Mouse (Mus musculus): ENCODE measurements at regions not wholly inside any gene's neighbourhood (a gene's known extent, or its start where the extent isn't known, plus 50 kb on each side); places are given as distances from the start of the nearest gene placed in this dataset.

DNA sequence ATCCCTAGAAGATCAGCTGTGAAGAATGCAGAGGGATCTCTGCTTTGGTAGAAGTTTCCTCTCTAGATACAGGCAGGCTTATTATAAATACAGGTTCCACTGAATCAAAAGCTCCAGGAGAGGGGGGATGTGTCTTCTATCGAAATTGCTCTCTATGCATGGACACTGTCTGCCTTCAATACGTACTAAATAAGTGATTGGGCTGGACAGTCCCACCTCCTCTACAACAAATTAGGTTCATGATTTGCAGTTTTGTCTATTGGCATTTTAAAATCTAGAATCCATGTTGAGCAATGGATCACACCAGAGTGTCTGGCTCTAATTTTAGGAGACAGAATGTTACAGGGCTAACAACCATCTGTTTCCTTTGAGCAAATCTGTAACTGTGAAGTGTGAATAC is 429.9 kb downstream of the Hs3st1 start:
- Histone ChIP-seq H3K36me3 (ENCODE audit: control insufficient read depth, insufficient read depth, low read length) (no peaks in the 10 kb centered on the region), H3K27ac (replicated peaks; ENCODE audit: low read depth, low read length) (no peak overlapping the region), H3K9me3 (ENCODE audit: control insufficient read depth, low read length) (no peaks in the 10 kb centered on the region), H3K27me3 (ENCODE audit: control insufficient read depth, insufficient read depth, low read length) (no peaks in the 10 kb centered on the region), H3K4me1 (ENCODE audit: control insufficient read depth, insufficient read depth, low read length) (no peaks in the 10 kb centered on the region), H3K4me3 (ENCODE audit: low read depth, low read length) (no peak overlapping the region), H3K4me2 (ENCODE audit: low read depth, severe bottlenecking) (no peak overlapping the region), H3K9ac (ENCODE audit: low read length) (no peak overlapping the region)
- ATAC-seq (ENCODE audit: insufficient number of reproducible peaks, low FRiP score, low TSS enrichment, low read depth) (no peak), DNase-seq (ENCODE audit: low spot score) (no peak)
- 86% methylated on average over 2 of the region's 2 CpGs for WGBS

DNA sequence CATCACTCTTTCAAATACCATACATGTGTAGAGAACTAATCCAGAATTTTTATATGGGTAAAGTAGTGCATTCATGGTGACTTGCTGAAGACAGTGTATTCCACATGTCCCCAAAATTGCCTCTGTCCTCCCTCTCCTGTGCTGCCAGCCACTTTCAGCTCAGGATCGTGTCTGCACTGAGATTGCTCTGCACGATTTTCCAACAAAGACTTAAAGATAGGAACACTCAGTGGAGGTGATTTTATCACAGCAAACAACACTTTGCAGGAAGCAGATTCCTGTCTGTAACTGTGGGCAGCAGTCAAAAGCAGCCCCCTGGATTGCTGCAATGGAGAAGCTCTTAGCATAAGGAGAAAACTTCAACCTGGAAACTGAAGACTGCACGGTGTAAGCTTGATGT is 438.8 kb downstream of the Hs3st1 start:
- Histone ChIP-seq H3K4me3 (ENCODE audit: low read depth, low read length) (no peak overlapping the region), H3K27me3 (ENCODE audit: control insufficient read depth, insufficient read depth, low read length) (no peaks in the 10 kb centered on the region), H3K4me2 (ENCODE audit: low read depth, severe bottlenecking) (no peak overlapping the region), H3K27ac (replicated peaks; ENCODE audit: low read depth, low read length) (no peak overlapping the region), H3K9ac (ENCODE audit: low read length) (no peak overlapping the region), H3K9me3 (ENCODE audit: control insufficient read depth, low read length) (no peaks in the 10 kb centered on the region), H3K4me1 (ENCODE audit: control insufficient read depth, insufficient read depth, low read length) (no peaks in the 10 kb centered on the region), H3K36me3 (ENCODE audit: control insufficient read depth, insufficient read depth, low read length) (no peaks in the 10 kb centered on the region)
- no peak for ATAC-seq (ENCODE audit: insufficient number of reproducible peaks, low FRiP score, low TSS enrichment, low read depth)
- 73% methylated on average over 3 of the region's 3 CpGs for WGBS
- no peak for DNase-seq (ENCODE audit: low spot score)

DNA sequence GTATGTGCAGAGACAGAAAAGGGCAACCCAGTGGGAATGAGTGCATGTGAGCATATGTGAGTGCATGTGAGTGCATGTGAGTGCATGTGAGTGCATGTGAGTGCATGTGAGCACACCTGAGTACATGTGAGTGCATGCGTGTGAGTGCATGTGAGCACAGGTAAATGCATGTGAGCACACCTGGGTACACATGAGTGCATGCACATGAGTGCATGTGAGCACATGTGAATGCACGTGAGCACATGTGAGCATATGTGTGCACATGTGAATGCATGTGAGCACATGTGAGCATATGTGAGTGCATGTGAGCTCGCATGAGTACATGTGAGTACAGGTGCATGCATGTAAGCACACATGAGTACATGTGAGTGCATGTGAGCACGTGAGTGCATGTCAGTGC is 434.6 kb upstream of the Clnk start:
- Histone ChIP-seq H3K9me3 (ENCODE audit: control insufficient read depth, low read length) (no peaks in the 10 kb centered on the region), H3K4me2 (ENCODE audit: low read depth, severe bottlenecking) (no peak overlapping the region), H3K27me3 (ENCODE audit: control insufficient read depth, insufficient read depth, low read length) (no peaks in the 10 kb centered on the region), H3K27ac (replicated peaks; ENCODE audit: low read depth, low read length) (no peak overlapping the region), H3K36me3 (ENCODE audit: control insufficient read depth, insufficient read depth, low read length) (no peaks in the 10 kb centered on the region), H3K4me1 (ENCODE audit: control insufficient read depth, insufficient read depth, low read length) (no peaks in the 10 kb centered on the region), H3K9ac (ENCODE audit: low read length) (no peak overlapping the region), H3K4me3 (ENCODE audit: low read depth, low read length) (no peak overlapping the region)
- 87% methylated on average over 4 of the region's 4 CpGs for WGBS
- DNase-seq (ENCODE audit: low spot score), result no peak
- ATAC-seq (ENCODE audit: insufficient number of reproducible peaks, low FRiP score, low TSS enrichment, low read depth), result no peak

DNA sequence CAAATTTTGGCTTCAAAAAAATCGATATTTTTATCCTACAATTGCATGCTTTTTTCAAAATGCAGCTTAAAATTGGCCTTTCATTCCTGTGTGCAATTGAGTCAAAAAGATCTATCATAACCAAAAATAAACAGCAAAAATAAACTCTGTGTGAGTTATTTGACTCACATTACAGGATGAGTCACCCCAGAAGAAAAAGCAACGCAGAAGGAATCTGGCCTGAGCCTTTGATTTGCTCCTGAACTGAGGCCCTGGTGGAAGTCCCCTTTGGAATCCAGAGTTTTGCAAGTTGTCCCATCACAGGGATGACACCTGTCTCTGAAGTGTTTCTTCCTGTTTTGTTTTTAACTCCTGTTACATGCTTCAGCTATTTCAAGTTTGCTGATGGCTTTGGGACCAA is 429.2 kb upstream of the Clnk start:
- Histone ChIP-seq H3K4me3 (ENCODE audit: low read depth, low read length) (no peak overlapping the region), H3K27ac (replicated peaks; ENCODE audit: low read depth, low read length) (no peak overlapping the region), H3K9me3 (ENCODE audit: control insufficient read depth, low read length) (no peaks in the 10 kb centered on the region), H3K9ac (ENCODE audit: low read length) (no peak overlapping the region), H3K4me1 (ENCODE audit: control insufficient read depth, insufficient read depth, low read length) (no peaks in the 10 kb centered on the region), H3K36me3 (ENCODE audit: control insufficient read depth, insufficient read depth, low read length) (no peaks in the 10 kb centered on the region), H3K27me3 (ENCODE audit: control insufficient read depth, insufficient read depth, low read length) (no peaks in the 10 kb centered on the region), H3K4me2 (ENCODE audit: low read depth, severe bottlenecking) (no peak overlapping the region)
- DNase-seq (ENCODE audit: low spot score), result no peak
- WGBS, result 77% methylated on average over 2 of the region's 2 CpGs
- ATAC-seq (ENCODE audit: insufficient number of reproducible peaks, low FRiP score, low TSS enrichment, low read depth), result no peak

DNA sequence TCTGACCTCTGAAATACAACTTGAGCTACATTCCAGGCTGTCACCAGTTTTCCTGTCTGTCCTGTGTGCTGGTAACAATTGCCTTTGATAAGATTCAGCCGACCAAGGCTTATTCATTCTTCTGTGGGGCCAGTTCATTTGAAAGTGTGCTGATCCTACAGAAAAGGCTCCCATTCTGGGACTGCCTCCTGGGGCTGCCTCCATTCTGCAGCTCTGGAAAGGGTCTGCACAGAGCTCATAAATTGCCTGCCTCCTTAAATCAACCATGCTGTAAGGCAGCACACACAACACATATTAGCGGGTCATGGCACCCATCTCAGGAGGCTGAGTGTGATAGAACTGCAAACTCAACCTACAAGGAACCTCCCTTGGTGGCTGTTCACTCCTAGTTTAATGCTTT is 416.2 kb upstream of the Clnk start:
- H3K4me2 ChIP-seq (ENCODE audit: low read depth, severe bottlenecking), result no peak overlapping the region
- WGBS, result 63% methylated on average over 2 of the region's 2 CpGs
- no peak overlapping the region for H3K27ac ChIP-seq (replicated peaks; ENCODE audit: low read depth, low read length)
- no peaks in the 10 kb centered on the region for H3K4me1 ChIP-seq (ENCODE audit: control insufficient read depth, insufficient read depth, low read length)
- no peak overlapping the region for H3K4me3 ChIP-seq (ENCODE audit: low read depth, low read length)
- H3K9me3 ChIP-seq (ENCODE audit: control insufficient read depth, low read length), result no peaks in the 10 kb centered on the region
- no peak overlapping the region for H3K9ac ChIP-seq (ENCODE audit: low read length)
- no peak for ATAC-seq (ENCODE audit: insufficient number of reproducible peaks, low FRiP score, low TSS enrichment, low read depth)
- H3K27me3 ChIP-seq (ENCODE audit: control insufficient read depth, insufficient read depth, low read length), result no peaks in the 10 kb centered on the region
- no peaks in the 10 kb centered on the region for H3K36me3 ChIP-seq (ENCODE audit: control insufficient read depth, insufficient read depth, low read length)
- no peak for DNase-seq (ENCODE audit: low spot score)

DNA sequence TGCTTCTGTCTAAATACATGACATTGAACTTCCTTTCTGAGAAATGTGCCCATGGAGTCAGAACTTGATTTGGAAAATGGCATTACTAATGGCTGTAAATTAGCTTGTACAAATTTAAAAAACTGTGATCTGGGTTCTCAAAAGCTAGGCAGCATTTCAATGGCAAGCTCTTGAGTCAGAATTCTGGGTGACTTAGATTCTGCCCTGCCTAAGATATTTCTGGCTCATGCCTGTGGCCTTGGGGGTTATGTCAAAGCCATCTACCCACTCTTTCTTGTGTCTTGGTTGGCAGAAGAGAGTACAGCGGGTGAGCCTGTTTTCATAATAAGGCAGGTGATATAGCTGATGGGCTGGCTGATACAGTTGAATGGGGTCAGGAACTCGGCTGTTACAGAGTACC is 404.4 kb upstream of the Clnk start:
- DNase-seq (ENCODE audit: low spot score) (no peak), ATAC-seq (ENCODE audit: insufficient number of reproducible peaks, low FRiP score, low TSS enrichment, low read depth) (no peak)
- H3K4me2 ChIP-seq (ENCODE audit: low read depth, severe bottlenecking), result no peak overlapping the region
- H3K9ac ChIP-seq (ENCODE audit: low read length), result no peak overlapping the region
- no peaks in the 10 kb centered on the region for H3K9me3 ChIP-seq (ENCODE audit: control insufficient read depth, low read length)
- no peak overlapping the region for H3K27ac ChIP-seq (replicated peaks; ENCODE audit: low read depth, low read length)
- no peak overlapping the region for H3K4me3 ChIP-seq (ENCODE audit: low read depth, low read length)
- WGBS, result 85% methylated on average over 2 of the region's 2 CpGs
- no peaks in the 10 kb centered on the region for H3K27me3 ChIP-seq (ENCODE audit: control insufficient read depth, insufficient read depth, low read length)
- H3K4me1 ChIP-seq (ENCODE audit: control insufficient read depth, insufficient read depth, low read length), result no peaks in the 10 kb centered on the region
- no peaks in the 10 kb centered on the region for H3K36me3 ChIP-seq (ENCODE audit: control insufficient read depth, insufficient read depth, low read length)

DNA sequence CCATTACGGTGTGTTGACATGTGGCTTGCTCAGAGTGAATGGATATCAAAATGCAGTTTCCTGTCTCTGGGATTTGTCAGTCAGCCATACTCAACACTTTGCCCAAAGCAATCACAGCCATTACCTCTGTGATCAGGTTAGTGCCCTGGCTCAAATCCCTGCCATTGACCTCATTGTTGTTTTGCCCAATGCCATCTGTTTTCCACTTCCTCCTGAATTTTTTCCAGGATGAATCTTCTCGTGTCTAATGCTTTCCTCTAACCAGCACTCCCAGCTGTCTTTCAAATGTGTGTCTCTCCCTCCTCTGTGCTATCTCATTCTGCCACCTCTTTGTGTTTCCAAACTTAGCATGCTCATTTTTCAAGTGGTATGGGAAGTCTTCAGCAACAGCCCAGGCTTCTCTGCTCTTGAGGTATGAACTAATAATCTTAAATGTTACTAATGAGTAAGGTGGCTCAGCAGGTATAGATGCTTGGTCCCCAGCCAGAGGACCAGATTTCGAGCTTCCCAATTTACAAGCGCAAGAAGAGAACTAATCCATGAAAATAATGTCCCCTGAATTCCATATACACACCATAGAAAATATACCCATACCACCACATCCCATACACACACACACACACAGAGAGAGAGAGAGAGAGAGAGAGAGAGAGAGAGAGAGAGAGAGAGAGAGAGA is 397.2 kb upstream of the Clnk start:
- ATAC-seq (ENCODE audit: insufficient number of reproducible peaks, low FRiP score, low TSS enrichment, low read depth), result no peak
- no peaks in the 10 kb centered on the region for H3K4me1 ChIP-seq (ENCODE audit: control insufficient read depth, insufficient read depth, low read length)
- H3K4me3 ChIP-seq (ENCODE audit: low read depth, low read length), result no peak overlapping the region
- WGBS, result 72% methylated on average over 4 of the region's 4 CpGs
- H3K4me2 ChIP-seq (ENCODE audit: low read depth, severe bottlenecking), result no peak overlapping the region
- no peak for DNase-seq (ENCODE audit: low spot score)
- H3K9me3 ChIP-seq (ENCODE audit: control insufficient read depth, low read length), result no peaks in the 10 kb centered on the region
- H3K27ac ChIP-seq (replicated peaks; ENCODE audit: low read depth, low read length), result no peak overlapping the region
- H3K27me3 ChIP-seq (ENCODE audit: control insufficient read depth, insufficient read depth, low read length), result no peaks in the 10 kb centered on the region
- H3K9ac ChIP-seq (ENCODE audit: low read length), result no peak overlapping the region
- H3K36me3 ChIP-seq (ENCODE audit: control insufficient read depth, insufficient read depth, low read length), result no peaks in the 10 kb centered on the region

DNA sequence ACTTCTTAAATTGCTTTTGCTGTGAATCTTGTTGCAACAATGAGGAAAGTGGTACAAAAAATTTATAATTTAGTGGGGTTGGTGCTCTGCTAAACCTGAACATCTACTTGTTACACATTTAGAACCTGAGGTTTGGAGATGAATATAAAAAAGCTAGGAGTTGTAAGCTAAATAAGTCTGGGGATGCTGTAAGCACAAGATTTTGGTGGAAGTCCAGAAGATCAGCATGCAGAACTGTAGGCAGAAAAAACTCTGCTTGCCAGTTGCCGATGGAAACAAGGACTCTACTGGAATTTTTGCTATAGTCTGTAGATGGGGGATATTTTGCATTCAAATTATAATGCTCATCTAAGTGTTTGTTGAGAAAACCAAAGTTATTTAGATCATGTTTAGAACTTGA is 390.5 kb upstream of the Clnk start:
- H3K36me3 ChIP-seq (ENCODE audit: control insufficient read depth, insufficient read depth, low read length), result no peaks in the 10 kb centered on the region
- H3K4me1 ChIP-seq (ENCODE audit: control insufficient read depth, insufficient read depth, low read length), result no peaks in the 10 kb centered on the region
- H3K9ac ChIP-seq (ENCODE audit: low read length), result no peak overlapping the region
- ATAC-seq (ENCODE audit: insufficient number of reproducible peaks, low FRiP score, low TSS enrichment, low read depth), result no peak
- no peaks in the 10 kb centered on the region for H3K27me3 ChIP-seq (ENCODE audit: control insufficient read depth, insufficient read depth, low read length)
- DNase-seq (ENCODE audit: low spot score), result no peak
- 98% methylated on average over 1 of the region's 1 CpGs for WGBS
- H3K4me3 ChIP-seq (ENCODE audit: low read depth, low read length), result no peak overlapping the region
- H3K4me2 ChIP-seq (ENCODE audit: low read depth, severe bottlenecking), result no peak overlapping the region
- H3K9me3 ChIP-seq (ENCODE audit: control insufficient read depth, low read length), result no peaks in the 10 kb centered on the region
- no peak overlapping the region for H3K27ac ChIP-seq (replicated peaks; ENCODE audit: low read depth, low read length)

DNA sequence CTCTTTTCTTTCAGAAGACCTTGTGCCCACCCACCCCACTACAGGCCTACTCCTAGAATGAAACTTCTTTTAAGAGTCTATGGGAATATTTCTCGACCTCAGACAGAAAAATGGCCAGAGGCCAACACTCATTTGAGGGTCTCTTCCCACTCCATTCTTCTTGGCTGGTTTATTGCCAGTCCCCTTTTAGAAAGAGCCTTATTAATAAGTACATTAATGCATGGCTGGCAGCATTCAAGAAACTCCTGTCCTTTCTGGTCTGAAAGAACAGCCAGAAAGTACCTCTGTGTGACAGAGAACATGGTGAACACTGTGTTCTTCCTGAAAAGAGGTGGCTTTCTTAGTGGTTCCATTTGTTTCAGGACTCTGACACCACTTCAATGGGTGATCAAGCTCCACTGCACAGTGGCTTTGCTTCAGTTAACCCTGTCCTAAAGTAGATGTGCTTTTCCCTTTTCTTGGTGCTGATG is 384.1 kb upstream of the Clnk start:
- H3K9me3 ChIP-seq (ENCODE audit: control insufficient read depth, low read length), result no peaks in the 10 kb centered on the region
- H3K4me2 ChIP-seq (ENCODE audit: low read depth, severe bottlenecking), result no peak overlapping the region
- no peaks in the 10 kb centered on the region for H3K27me3 ChIP-seq (ENCODE audit: control insufficient read depth, insufficient read depth, low read length)
- ATAC-seq (ENCODE audit: insufficient number of reproducible peaks, low FRiP score, low TSS enrichment, low read depth) (no peak), DNase-seq (ENCODE audit: low spot score) (no peak)
- no peak overlapping the region for H3K27ac ChIP-seq (replicated peaks; ENCODE audit: low read depth, low read length)
- no peaks in the 10 kb centered on the region for H3K36me3 ChIP-seq (ENCODE audit: control insufficient read depth, insufficient read depth, low read length)
- no peak overlapping the region for H3K9ac ChIP-seq (ENCODE audit: low read length)
- no peak overlapping the region for H3K4me3 ChIP-seq (ENCODE audit: low read depth, low read length)
- 80% methylated on average over 1 of the region's 1 CpGs for WGBS
- no peaks in the 10 kb centered on the region for H3K4me1 ChIP-seq (ENCODE audit: control insufficient read depth, insufficient read depth, low read length)
